19 mouse cellular contexts compared by ENCODE assay signal in the genomic region with DNA sequence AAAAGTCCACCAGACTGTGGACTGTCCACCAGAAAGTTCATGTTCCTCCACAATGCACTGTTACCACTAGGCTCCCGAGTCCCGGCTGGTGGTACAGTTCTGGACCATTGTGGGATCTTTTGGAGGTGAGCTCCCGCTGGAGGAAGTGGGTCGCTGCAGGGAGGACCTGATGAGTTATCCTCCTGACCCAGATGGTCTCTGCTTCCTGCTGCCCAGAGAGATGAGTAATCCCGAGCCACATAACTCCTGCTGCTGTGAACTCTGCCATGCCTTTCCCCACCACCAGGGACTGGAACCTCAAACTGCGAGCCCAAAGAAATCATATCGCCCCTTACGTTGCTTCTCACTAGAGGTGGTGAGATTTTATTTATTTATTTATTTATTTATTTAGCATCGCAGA. TPM values are rescaled to one million over a fixed set of nuclear protein-coding genes. Genes with fewer than 3 reads are reported as not detected.
DNase-seq lines count a peak whose midpoint lies in the region; ATAC-seq and TF ChIP-seq lines count a peak whose summit lies in the region.
"Had no signal": no experiment of that assay in that cellular context is flagged by ENCODE, and none has a peak within 500 bp of the region (broad histone marks: within the 10 kb centered on the region; RNA-seq: fewer than 3 reads in every experiment).

No protein-coding gene starts in this region.

- peaks cover 16% of the 10 kb centered on the region; the same call in 1 of the 2 replicates for H3K4me1 ChIP-seq in kidney, postnatal 0 days (replicated peaks; ENCODE audit: insufficient read depth, low read length)

- no peak overlapping the region for H3K4me2 ChIP-seq in kidney, postnatal 0 days (ENCODE audit: low read length)
- H3K4me2 ChIP-seq: embryonic facial prominence, embryonic 13.5 days; heart, embryonic 15.5 days; limb, embryonic 12.5 days; midbrain, embryonic 15.5 days; neural tube, embryonic 12.5 days had no signal

- H3K36me3 ChIP-seq in kidney, postnatal 0 days (ENCODE audit: insufficient read depth, low read length) = no peaks in the 10 kb centered on the region
- H3K36me3 ChIP-seq: embryonic facial prominence, embryonic 13.5 days; forebrain, embryonic 10.5 days; heart, embryonic 15.5 days; limb, embryonic 12.5 days; midbrain, embryonic 15.5 days; neural tube, embryonic 12.5 days had no signal

- WGBS in kidney, postnatal 0 days = 78% methylated on average over 9 of the region's 9 CpGs

- TF ChIP-seq CTCF in kidney, postnatal 0 days (IDR thresholded peaks at IDR 0.05; ENCODE audit: low read depth) = peak; percentile 35; the same call in 1 of the 2 replicates

- H3K4me3 ChIP-seq in kidney, postnatal 0 days (replicated peaks; ENCODE audit: low read depth, low read length) = no peak overlapping the region
- H3K4me3 ChIP-seq: embryonic facial prominence, embryonic 13.5 days; forebrain, embryonic 10.5 days; heart, embryonic 15.5 days; limb, embryonic 12.5 days; midbrain, embryonic 15.5 days; neural tube, embryonic 12.5 days had no signal

- ATAC-seq in kidney, postnatal 0 days (replicated peaks; ENCODE audit: low FRiP score, low read depth) = no peak
- ATAC-seq: hindbrain, embryonic 16.5 days; midbrain, embryonic 15.5 days; Patski had no signal

- H3K9ac ChIP-seq in kidney, postnatal 0 days (ENCODE audit: low read depth, low read length) = no peak overlapping the region
- H3K9ac ChIP-seq: embryonic facial prominence, embryonic 13.5 days; heart, embryonic 15.5 days; limb, embryonic 12.5 days; midbrain, embryonic 15.5 days; neural tube, embryonic 12.5 days had no signal

- DNase-seq in cerebellum, adult 9-11 months = peak; percentile 34
- DNase-seq in cerebellum, adult 11-12 months = no peak
- peak; percentile 24 for DNase-seq in kidney, postnatal 0 days (ENCODE audit: low spot score)
- no peak for DNase-seq in kidney, postnatal 4 days
- DNase-seq in 3T3-L1 (ENCODE audit: low read depth, low spot score) (peak; percentile 69), ZHBTc4 (ENCODE audit: low read depth, low spot score) (peak; percentile 24)
- no peak for DNase-seq in right cerebral cortex, postnatal 25 days
- DNase-seq in ovary, postnatal 14 days (ENCODE audit: low spot score) = no peak
- DNase-seq: heart, adult 11 months; kidney, adult 8-10 months had no signal

- H3K9me3 ChIP-seq in kidney, postnatal 0 days (replicated peaks; ENCODE audit: low read length) = no peaks in the 10 kb centered on the region
- H3K9me3 ChIP-seq: embryonic facial prominence, embryonic 13.5 days; forebrain, embryonic 10.5 days; heart, embryonic 15.5 days; limb, embryonic 12.5 days; midbrain, embryonic 15.5 days; neural tube, embryonic 12.5 days had no signal

- no peak overlapping the region for H3K27ac ChIP-seq in kidney, postnatal 0 days
- H3K27ac ChIP-seq: embryonic facial prominence, embryonic 13.5 days; limb, embryonic 12.5 days; macrophage; midbrain, embryonic 15.5 days; neural tube, embryonic 12.5 days had no signal

- H3K27me3 ChIP-seq in kidney, postnatal 0 days (ENCODE audit: insufficient read depth, low read length) = no peaks in the 10 kb centered on the region
- H3K27me3 ChIP-seq: embryonic facial prominence, embryonic 13.5 days; heart, embryonic 15.5 days; limb, embryonic 12.5 days; midbrain, embryonic 15.5 days; neural tube, embryonic 12.5 days; Patski had no signal

RNA-seq across cellular contexts. Expression of a gene that starts 4.0 kb away (rescaled TPM):
- 2.3 and 2.4 TPM in 2 replicates for polyA plus RNA-seq in kidney, postnatal 0 days (2015; fragmentation: Nextera tagmentation; extraction: Ambion mirVana)

Comparison
In these comparisons a context has a peak if more than half of its experiments do, and no peak if none do; other contexts are left out.
1. DNase-seq: peak in cerebellum, adult 9-11 months (single experiment), kidney, postnatal 0 days (single experiment), 3T3-L1 (single experiment) and ZHBTc4 (single experiment); none in cerebellum, adult 11-12 months (single experiment), kidney, postnatal 4 days (0 of 2), right cerebral cortex, postnatal 25 days (single experiment) and ovary, postnatal 14 days (single experiment).